Mouse (Mus musculus): Measurements from ENCODE around the gene Arhgap15.

GRCm38 (mm10) chr2:44105198-44105555, 356.6 kb downstream of the Arhgap15 start:
- TF ChIP-seq CTCF (IDR thresholded peaks at IDR 0.05; ENCODE audit: low read depth), result no peak
- TF ChIP-seq EP300 (IDR thresholded peaks at IDR 0.05; ENCODE audit: low read depth), result no peak
